Mouse (Mus musculus) kidney, adult 2 months (tissue): ENCODE measurements at regions not wholly inside any gene's neighbourhood (a gene's known extent, or its start where the extent isn't known, plus 50 kb on each side); places are given as distances from the start of the nearest gene placed in this dataset.

Experiments used
- CTCF ChIP-seq: fragments of 200-500 bp; conservative IDR thresholded peaks from 2 replicates; pipeline ENCODE4 v1.5.1; 2011; ENCODE audit warnings: low read depth, mild to moderate bottlenecking, control low read depth, low read length, moderate library complexity, mixed read lengths; ENCODE audit not compliant: insufficient read depth, insufficient read length
- POLR2A ChIP-seq: fragments of 200-500 bp; IDR thresholded peaks from one replicate; pipeline ENCODE4 v1.6.1; 2011; ENCODE audit warnings: low read depth, low read length, control low read depth

- no peak for TF ChIP-seq CTCF
- TF ChIP-seq POLR2A: no peak
These were observed 502.6 kb downstream of the Col12a1 start for GRCm38 (mm10) chr9:79215986-79216385.
